Mouse (Mus musculus): ENCODE measurements around the gene Vav3. TPM values are rescaled to one million over a fixed set of nuclear protein-coding genes. Genes with fewer than 3 reads are reported as not detected.

Gene Vav3
- polyA plus RNA-seq, 1 experiment: 2.3 TPM

DNA sequence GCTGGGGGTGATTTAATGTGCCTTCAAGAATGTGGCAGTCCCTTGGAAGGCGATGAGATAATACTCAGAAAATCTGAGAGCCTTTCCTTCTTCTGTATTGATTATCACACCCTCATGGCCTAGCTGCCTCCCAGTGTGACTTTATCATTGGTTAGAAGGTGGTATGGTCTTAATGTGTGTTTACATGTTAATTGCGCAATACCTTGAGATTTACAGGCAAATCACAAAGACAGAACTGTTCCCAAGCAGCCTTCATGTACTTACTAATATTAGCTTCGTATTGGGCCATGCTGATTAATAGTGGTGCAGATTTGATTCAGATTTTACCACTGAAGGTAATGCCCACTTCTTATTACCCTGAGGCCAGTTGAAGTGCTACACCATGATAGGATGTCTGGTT is 381.3 kb downstream of the Vav3 start:
- no peaks in the 10 kb centered on the region for H3K9me3 ChIP-seq (replicated peaks; ENCODE audit: control insufficient read depth, insufficient read depth, low read length, poor library complexity, severe bottlenecking)
- H3K4me3 ChIP-seq (ENCODE audit: low read depth, low read length): no peak overlapping the region
- no peaks in the 10 kb centered on the region for H3K27me3 ChIP-seq (ENCODE audit: control insufficient read depth, insufficient read depth, low read length, poor library complexity, severe bottlenecking)
- H3K4me1 ChIP-seq (ENCODE audit: control insufficient read depth, insufficient read depth, low read length): no peaks in the 10 kb centered on the region
- TF ChIP-seq CTCF (IDR thresholded peaks at IDR 0.05; ENCODE audit: low read depth, low read length): no peak
- no peak for TF ChIP-seq EP300 (IDR thresholded peaks at IDR 0.05; ENCODE audit: insufficient read depth, low read depth, low read length)
- no peak for TF ChIP-seq POLR2A (IDR thresholded peaks at IDR 0.05; ENCODE audit: insufficient read depth, low read length)
- H3K36me3 ChIP-seq (ENCODE audit: control insufficient read depth, insufficient read depth, low read length, poor library complexity, severe bottlenecking): no peaks in the 10 kb centered on the region
- no peak overlapping the region for H3K27ac ChIP-seq (ENCODE audit: insufficient read depth, low read length)
- no peak overlapping the region for H3K9ac ChIP-seq (ENCODE audit: low read depth, poor library complexity, severe bottlenecking)

DNA sequence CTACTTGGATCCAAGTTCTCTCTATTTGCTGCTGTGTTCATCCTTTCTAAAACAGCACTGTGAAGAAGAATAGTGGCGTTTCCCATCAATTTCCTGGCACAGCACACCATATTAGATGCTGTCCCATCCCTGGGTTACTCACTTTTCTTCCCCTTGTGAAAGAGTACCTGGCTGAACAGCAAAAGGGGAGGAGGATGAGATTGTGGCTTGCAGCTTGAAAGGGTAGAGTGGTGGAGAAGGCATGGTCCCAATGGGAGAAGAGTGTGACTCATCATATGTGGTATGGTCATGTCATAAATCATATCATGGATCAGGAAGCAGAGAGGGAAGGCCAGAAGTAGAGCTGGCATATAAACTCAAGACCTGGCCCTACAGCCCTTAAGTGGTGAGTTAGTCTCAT is 386.3 kb downstream of the Vav3 start:
- H3K4me1 ChIP-seq (ENCODE audit: control insufficient read depth, insufficient read depth, low read length): no peaks in the 10 kb centered on the region
- TF ChIP-seq CTCF (IDR thresholded peaks at IDR 0.05; ENCODE audit: low read depth, low read length): no peak
- no peak for TF ChIP-seq EP300 (IDR thresholded peaks at IDR 0.05; ENCODE audit: insufficient read depth, low read depth, low read length)
- no peak for TF ChIP-seq POLR2A (IDR thresholded peaks at IDR 0.05; ENCODE audit: insufficient read depth, low read length)

DNA sequence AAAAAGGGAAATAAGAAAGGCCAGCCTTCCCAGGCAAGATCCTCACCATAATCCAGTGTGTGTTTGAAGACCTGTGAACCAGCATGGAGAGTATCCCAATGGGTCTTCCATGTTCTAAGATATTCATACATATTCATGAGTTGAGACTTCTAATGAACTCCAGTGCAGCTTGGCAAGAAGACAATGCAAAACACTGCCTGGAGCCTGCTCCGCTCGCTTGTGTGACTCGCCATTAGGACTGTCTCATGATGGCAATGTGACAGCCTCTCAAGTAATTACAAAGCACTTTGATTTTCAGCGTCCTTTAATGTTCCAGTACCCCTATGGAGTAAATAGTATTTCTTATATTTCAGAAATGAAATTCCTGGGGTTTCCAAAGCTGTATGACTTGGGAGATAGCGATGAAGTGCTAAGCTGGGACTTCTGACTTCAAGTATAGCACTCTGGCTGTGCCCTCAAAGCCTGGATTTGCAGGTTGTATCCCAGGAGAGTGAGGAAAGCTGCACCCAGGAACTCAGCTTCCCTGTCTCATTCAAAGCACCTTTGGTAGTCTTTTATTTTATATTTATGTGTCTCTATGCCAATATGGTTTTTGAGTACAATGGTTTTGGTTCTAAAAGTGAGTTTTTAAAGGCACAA is 391.3 kb downstream of the Vav3 start:
- H3K36me3 ChIP-seq (ENCODE audit: control insufficient read depth, insufficient read depth, low read length, poor library complexity, severe bottlenecking): no peaks in the 10 kb centered on the region
- no peak overlapping the region for H3K27ac ChIP-seq (ENCODE audit: insufficient read depth, low read length)
- H3K9ac ChIP-seq (ENCODE audit: low read depth, poor library complexity, severe bottlenecking): no peak overlapping the region
- H3K4me3 ChIP-seq (ENCODE audit: low read depth, low read length): no peak overlapping the region
- H3K9me3 ChIP-seq (replicated peaks; ENCODE audit: control insufficient read depth, insufficient read depth, low read length, poor library complexity, severe bottlenecking): no peaks in the 10 kb centered on the region
- H3K27me3 ChIP-seq (ENCODE audit: control insufficient read depth, insufficient read depth, low read length, poor library complexity, severe bottlenecking): no peaks in the 10 kb centered on the region; the same call in 1 of the 2 replicates
- H3K4me1 ChIP-seq (ENCODE audit: control insufficient read depth, insufficient read depth, low read length): no peaks in the 10 kb centered on the region
- TF ChIP-seq CTCF (IDR thresholded peaks at IDR 0.05; ENCODE audit: low read depth, low read length): no peak

More for the DNA sequence above, 386.3 kb downstream of the Vav3 start:
- H3K9ac ChIP-seq (ENCODE audit: low read depth, poor library complexity, severe bottlenecking): no peak overlapping the region
- H3K4me3 ChIP-seq (ENCODE audit: low read depth, low read length): no peak overlapping the region
- H3K9me3 ChIP-seq (replicated peaks; ENCODE audit: control insufficient read depth, insufficient read depth, low read length, poor library complexity, severe bottlenecking): no peaks in the 10 kb centered on the region
- H3K27me3 ChIP-seq (ENCODE audit: control insufficient read depth, insufficient read depth, low read length, poor library complexity, severe bottlenecking): no peaks in the 10 kb centered on the region
- H3K27ac ChIP-seq (ENCODE audit: insufficient read depth, low read length): no peak overlapping the region
- no peaks in the 10 kb centered on the region for H3K36me3 ChIP-seq (ENCODE audit: control insufficient read depth, insufficient read depth, low read length, poor library complexity, severe bottlenecking)

DNA sequence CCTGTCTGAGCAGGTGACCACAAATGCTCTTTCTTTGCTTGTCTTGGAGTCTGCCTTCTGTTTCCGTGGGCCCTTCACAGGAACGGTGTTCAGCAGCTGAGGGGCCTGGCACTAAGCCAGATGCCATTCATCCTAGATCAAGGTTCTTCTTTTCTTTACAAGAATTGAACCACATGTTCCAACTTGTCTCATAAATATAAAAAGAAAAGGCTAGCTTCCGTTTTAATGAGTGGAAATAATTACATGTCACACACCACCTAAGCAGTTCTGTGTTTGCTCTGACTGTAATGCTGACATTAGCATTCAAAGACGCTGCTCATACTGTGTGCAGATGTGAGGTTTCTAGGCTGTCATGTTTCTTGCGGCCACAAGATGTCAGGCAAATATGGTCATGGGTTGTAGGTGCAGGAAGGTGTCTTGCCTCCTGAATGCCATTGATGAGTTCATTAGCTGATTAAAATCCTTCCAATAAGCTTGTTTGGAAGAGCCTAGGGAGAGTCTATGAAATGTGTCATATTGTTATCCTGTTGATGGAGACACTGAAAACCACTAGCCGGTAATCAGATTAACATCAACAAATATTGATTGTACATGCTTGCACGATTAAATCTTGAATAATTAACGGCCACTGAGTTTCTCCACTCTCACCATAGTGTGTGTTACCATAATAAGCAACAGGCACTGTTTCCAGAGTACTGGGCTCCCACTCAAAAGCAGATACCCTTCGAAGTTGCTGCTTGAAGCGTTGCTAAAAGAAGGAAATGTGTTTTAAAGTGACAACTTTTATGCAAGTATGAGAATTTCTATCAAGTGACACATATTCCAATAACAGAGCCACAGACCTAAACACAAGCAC is 392.1 kb downstream of the Vav3 start:
- TF ChIP-seq EP300 (IDR thresholded peaks at IDR 0.05; ENCODE audit: insufficient read depth, low read depth, low read length): no peak
- Histone ChIP-seq H3K9ac (ENCODE audit: low read depth, poor library complexity, severe bottlenecking) (no peak overlapping the region), H3K4me1 (ENCODE audit: control insufficient read depth, insufficient read depth, low read length) (no peaks in the 10 kb centered on the region)

More for the DNA sequence above, 392.1 kb downstream of the Vav3 start:
- no peaks in the 10 kb centered on the region for H3K36me3 ChIP-seq (ENCODE audit: control insufficient read depth, insufficient read depth, low read length, poor library complexity, severe bottlenecking)
- H3K9me3 ChIP-seq (replicated peaks; ENCODE audit: control insufficient read depth, insufficient read depth, low read length, poor library complexity, severe bottlenecking): no peaks in the 10 kb centered on the region
- H3K27me3 ChIP-seq (ENCODE audit: control insufficient read depth, insufficient read depth, low read length, poor library complexity, severe bottlenecking): no peaks in the 10 kb centered on the region; the same call in 1 of the 2 replicates
- H3K27ac ChIP-seq (ENCODE audit: insufficient read depth, low read length): no peak overlapping the region
- H3K4me3 ChIP-seq (ENCODE audit: low read depth, low read length): no peak overlapping the region

Other genes starting within 250 kb of the Vav3 start
- gene Slc25a24, start 217.5 kb upstream of the Vav3 start, polyA plus RNA-seq (2011; ENCODE audit: insufficient read depth, insufficient read length, low read depth, missing spikeins): 16.2 TPM in 2 replicates